Mouse (Mus musculus): ENCODE data around the gene Sipa1l3.

DNA sequence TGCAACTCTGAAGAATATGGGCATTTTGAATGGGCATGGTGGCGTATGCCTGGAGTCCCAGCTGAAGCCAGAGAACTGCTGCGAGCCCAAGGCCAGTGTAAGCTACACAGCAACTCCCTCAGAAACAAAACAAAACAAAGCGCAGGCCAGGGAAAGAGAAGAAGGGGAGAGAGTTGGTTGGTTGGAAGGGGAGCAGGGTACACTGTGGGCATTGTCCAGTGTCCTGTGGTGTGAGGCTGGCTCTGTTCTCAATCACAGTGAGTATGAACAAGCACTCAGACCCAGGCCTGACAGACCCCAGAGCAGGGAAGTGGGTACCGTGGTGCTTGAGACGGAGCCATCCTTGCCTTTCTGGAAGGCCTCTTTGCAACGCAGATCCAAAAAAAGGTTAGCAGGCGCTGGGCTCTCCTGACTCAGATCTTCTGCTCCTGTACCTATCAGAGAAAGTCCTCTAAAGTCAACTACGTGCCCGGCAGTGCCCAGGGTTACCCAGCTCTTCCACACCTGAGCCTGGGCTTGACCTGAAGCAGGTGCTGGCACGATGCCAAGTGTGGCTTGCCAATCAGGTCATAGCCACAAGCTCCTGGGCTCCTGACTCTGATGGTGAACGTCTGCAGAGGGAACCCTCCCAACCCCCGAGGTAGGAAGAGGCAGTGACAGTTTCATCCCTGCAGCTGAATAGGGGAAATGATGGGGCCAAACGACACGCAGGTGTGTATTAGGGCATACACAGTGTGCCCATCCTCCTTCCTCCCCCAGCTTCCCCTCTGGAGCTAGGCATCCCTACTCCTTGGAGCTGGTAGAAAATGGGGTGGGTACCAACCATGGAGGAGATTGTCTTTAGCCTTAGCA is 59.3 kb downstream of the Sipa1l3 start:
- TF ChIP-seq CTCF (IDR thresholded peaks at IDR 0.05; ENCODE audit: extremely low read depth, insufficient read depth, low read length) = no peak
- TF ChIP-seq POLR2A (IDR thresholded peaks at IDR 0.05; ENCODE audit: extremely low read depth, insufficient read depth, low read length) = no peak

Data from cortical plate, adult 2 months (tissue).